Mouse (Mus musculus): ENCODE results near the gene Ankrd13b. TPM values are rescaled to one million over a fixed set of nuclear protein-coding genes. Genes with fewer than 3 reads are reported as not detected.
"Not testable (repeated sequence)": the region's sequence is repeated elsewhere in the genome, so short reads cannot be mapped to it uniquely, and the experiment has no call there.

Gene Ankrd13b
- 10 to 100 TPM; 16.3 to 21.8 TPM for total RNA-seq (2021)
- long read RNA-seq, experiment 1, partial matches to known transcripts = 2 of 2 reads
- long read RNA-seq, experiment 1, other reads (novel, unspliced or antisense) = 0 of 2 reads
- long read RNA-seq, experiment 2, partial matches to known transcripts = 1 of 11 reads
- long read RNA-seq, experiment 2, other reads (novel, unspliced or antisense) = 9 of 11 reads

DNA sequence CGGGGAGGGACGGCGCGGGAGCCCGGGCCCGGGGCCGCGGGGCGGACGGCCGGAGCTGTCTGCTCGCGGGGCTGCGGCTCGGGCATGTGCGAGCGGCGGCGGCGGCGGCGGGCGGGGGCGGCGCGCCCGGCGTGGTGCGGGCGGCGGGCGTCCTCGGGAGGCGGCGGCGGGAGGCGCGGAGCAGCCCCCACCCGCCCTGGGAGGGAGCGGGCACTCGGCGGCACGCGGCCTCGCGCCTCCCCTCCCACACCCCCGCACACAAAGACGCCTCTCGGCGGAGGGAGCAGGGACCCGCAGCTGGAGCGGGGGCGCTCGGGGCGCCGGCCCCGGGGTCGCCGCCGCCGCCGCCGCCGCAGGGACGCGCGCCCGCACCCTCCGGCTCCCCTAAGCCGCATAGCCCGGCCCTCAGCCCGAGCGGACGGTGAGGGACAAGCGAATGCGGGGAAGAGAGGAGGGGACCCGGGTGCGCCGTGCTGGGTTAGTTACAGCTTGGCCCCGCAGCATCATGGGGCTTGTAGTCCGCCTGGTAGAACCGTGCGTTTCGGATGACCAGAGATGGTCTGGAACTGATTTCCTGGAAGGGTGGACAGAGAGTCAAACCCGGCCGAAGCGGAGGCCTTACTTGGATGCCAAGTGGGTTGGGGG, at the start of gene Ankrd13b:
Ankrd13b (minus strand) TSS at position 88 of the 645 bp plus-strand sequence.
- DNase-seq (ENCODE audit: low spot score in 2 of 2) = no peak

- no peak for DNase-seq (ENCODE audit: low spot score in 2 of 2)
These were observed 42.8 kb upstream of the Ankrd13b start for GRCm38 (mm10) chr11:77532202-77532846.

DNA sequence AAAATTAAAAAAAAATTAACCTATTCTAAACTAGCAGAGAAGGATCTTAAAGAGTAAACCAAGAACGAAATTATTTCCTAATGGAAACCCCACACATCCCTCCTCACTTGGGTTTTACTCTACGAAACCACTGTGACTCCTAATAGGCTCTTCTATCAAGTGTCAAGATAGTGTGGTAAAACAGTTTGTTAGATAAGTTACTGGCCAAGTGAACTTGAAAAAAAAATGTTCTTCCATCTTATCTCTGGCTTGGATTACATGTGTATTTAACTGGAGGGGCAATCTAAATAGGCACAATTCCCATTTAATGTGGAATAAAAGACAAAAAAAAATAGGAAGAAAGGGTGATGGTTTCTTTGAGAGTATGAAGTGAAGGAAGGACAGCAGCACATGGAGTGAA, 41.4 kb upstream of the Ankrd13b start:
- DNase-seq (ENCODE audit: low spot score in 2 of 2) = no peak

DNA sequence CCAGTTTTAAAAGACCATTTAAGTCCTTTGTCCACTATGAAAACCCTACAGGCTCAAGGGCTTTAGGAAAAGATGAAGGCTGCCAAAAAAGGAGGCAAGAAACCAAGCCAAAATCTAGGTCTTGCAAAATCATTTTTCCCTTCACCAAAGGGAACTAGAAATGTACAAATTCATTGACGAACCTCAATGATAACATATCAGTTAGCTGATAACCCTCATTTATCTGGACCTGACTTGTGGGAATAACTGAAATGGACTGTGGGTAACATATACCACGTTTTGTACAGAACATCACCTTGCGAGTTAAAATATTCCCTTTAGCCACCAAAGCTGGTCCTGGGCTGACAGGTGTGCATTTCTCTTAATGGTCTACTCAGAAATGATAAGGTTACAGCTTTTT, 40.2 kb upstream of the Ankrd13b start:
- no peak for DNase-seq (ENCODE audit: low spot score in 2 of 2)

- DNase-seq (ENCODE audit: low spot score in 2 of 2) = not testable (repeated sequence)
These were observed 38.9 kb upstream of the Ankrd13b start for GRCm38 (mm10) chr11:77528420-77528819.

DNA sequence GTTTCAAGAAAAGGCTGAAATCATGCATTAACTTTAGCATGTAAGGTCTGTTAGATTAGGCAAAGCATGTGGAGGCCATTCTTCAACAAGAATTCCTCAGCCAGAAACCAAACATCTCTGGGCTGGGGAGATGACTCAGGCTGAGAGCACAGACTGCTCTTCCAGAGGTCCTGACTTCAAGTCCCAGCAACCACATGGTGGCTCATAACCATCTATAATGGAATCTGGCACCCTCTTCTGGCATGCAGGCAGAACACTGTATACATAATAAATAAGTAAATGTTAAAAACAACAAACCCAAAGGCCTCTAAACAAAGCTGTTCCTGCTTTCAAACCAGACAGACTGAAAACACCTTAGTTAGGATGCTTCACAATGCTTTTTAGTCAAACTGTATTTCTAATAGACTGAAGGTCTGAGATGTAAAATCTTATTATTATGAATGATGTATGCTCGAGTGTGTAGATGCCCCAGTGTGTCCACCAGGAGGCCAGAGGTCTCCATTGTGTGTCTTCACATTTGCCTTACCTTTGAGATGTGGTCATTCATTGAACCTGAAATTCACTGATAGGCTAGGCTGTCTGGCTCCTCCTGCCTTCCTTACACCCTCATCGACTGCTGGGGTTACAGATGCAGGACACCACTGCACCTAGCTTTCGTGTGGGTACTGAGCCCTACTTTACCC, 36.5 kb upstream of the Ankrd13b start:
- DNase-seq (ENCODE audit: low spot score in 2 of 2) = no peak

- DNase-seq (ENCODE audit: low spot score in 2 of 2) = no peak
These were observed 31.4 kb upstream of the Ankrd13b start for GRCm38 (mm10) chr11:77520601-77521529.

- no peak for DNase-seq (ENCODE audit: low spot score in 2 of 2)
These were observed 29.6 kb upstream of the Ankrd13b start, which contains the start of gene Gm10392 for GRCm38 (mm10) chr11:77519043-77519442. TSS of gene Gm10392 (minus strand) at chr11:77519198.

GRCm38 (mm10) chr11:77518051-77518798, 28.7 kb upstream of the Ankrd13b start:
- DNase-seq (ENCODE audit: low spot score in 2 of 2) = no peak

DNA sequence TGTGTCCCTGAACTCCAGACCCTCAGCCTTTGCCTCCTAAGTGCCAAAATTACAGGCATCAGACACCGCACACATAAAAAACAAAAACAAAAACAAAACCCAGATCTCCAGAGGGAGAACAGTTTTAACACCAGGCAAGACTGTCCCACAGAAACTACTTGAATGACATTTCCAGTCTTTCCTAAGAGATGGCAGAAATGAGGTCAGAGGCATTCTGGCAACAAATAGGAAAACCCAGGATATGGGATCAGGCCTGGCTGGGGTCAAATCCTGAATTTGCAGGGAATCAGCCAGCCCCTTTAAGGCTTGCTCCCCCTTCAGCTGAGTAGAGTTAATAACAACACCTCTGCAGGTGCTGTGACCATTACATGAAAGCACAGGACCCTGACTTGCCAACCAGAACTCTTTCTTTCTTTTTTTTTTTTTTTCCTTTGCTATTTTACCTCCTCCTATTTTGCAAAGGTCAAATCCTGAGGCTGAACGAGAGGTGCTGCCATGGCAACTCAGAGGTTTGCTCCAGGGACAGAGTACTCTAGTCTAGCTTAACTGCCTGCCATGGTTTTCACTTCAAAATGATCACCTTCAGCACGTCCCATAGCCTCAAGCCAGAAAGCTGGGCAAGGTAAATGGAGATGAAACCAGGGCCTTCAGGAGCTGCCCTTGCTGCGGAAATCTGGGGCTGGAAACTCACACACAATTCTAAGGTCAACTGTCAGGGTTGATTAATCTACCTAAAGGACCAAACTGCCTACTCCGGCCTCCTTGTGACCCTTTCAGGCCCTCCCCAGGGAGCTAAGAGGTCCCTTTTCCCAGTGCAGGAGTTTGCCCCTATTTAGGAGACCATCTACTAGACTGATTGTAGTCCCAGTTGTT, 27.3 kb upstream of the Ankrd13b start:
- DNase-seq (ENCODE audit: low spot score in 2 of 2) = no peak

DNA sequence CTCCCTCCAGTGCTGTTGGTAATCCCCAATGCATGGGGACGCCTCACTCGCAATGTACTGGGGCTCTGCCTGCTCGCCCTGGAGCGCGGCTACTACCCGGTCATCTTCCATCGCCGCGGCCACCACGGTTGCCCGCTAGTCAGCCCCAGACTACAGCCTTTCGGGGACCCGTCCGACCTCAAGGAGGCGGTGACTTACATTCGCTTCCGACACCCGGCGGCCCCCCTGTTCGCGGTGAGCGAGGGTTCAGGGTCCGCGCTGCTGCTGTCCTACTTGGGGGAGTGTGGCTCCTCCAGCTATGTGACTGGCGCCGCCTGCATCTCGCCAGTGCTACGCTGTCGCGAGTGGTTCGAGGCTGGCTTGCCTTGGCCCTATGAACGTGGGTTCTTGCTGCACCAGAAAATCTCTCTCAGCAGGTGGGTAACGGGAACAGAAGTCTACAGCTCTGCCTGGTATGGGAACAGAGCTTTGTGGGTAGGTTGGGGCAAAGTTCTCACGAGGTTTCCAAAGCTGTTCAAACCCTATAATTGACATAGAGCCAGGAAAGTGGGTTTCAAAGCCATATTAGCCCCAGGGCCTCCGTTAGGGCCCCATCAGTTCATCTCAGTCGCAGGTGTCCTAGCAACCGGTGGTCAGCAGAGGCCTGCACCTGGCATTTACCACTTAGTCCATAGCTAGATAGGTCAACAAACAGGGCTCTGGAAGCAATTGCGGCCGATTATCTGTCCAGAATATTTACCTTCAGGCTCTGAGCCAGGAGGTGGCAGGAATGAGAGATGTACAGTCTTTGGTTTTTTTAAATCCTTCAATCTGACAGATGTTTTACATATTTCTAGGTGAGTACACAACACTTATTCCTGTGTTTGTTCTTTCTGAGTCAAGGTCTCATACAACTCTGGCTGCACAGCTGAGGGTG, 26.4 kb upstream of the Ankrd13b start, which contains the start of gene Trp53i13:
Trp53i13 (minus strand) TSS at position 344 of the 916 bp plus-strand sequence.
- no peak for DNase-seq (ENCODE audit: low spot score in 2 of 2)

DNA sequence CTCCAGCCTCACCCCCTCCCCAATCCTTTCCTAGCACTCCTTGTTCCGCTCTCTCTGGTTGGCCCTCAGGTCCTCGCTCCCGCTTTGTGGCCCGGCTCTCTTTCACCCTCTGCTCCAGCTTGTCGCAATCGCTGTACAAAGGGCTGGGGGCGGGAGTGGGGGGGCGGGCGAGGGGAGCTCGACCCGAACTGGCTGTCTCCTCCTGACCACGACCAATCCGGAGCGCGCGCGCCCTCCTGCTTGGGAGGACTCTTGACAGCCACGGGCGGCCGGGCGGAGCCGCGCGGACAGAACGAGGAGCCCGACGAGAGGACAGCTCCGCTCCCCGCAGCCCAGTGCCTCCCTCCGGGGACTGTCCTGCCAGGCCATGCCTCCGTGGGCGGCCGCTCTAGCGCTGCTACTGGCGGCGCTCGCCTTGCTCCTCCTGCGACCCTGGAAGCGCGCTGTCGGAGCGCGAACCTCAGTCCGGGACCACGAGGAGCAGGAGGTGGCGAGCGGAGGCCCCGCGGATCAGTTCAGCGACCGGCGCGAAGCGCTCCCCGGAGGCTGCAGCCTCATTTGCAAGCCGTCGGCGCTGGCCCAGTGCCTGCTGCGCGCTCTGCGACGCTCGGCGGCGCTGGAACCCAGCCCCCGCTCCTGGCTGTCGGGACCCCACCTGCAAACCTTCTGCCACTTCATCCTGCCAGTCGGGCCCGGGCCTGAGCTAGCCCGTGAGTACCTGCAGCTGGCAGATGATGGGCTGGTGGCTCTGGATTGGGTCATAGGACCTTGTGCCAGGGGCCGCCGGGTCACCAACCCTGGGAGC, 25.6 kb upstream of the Ankrd13b start, which contains the start of gene Abhd15:
Abhd15 (plus strand) TSS at position 290 of the 805 bp plus-strand sequence.
- DNase-seq (ENCODE audit: low spot score in 2 of 2) = peak; percentile 67 to 77

- DNase-seq (ENCODE audit: low spot score in 2 of 2) = no peak
These were observed 24.9 kb upstream of the Ankrd13b start for GRCm38 (mm10) chr11:77514281-77514831.

- no peak for DNase-seq (ENCODE audit: low spot score in 2 of 2)
These were observed 24.3 kb upstream of the Ankrd13b start for GRCm38 (mm10) chr11:77513811-77514170.

GRCm38 (mm10) chr11:77512891-77513810, 23.7 kb upstream of the Ankrd13b start:
- peak; percentile 65 to 70 for DNase-seq (ENCODE audit: low spot score in 2 of 2)

DNA sequence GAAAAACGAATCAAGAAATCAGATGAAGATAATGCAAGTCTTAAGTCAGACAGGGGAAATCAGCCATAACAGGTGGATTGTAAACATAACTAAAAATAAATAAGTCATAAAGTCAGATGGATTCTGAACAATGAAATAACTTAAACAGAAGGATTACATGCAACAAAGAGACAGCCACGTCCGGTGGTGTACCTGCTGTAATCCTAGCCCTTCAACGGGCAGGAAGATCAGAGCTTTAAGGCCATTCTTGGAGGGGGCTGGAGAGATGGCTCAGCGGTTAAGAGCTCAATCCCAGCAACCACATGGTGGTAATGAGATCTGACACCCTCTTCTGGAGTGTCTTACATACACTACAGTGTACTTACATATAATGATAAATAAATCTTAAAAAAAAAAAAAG, 21.9 kb upstream of the Ankrd13b start:
- no peak for DNase-seq (ENCODE audit: low spot score in 2 of 2)

All from adrenal gland, postnatal 4 days (tissue).